Mouse (Mus musculus): ENCODE measurements around the gene Mfsd2a.

Gene Mfsd2a

DNA sequence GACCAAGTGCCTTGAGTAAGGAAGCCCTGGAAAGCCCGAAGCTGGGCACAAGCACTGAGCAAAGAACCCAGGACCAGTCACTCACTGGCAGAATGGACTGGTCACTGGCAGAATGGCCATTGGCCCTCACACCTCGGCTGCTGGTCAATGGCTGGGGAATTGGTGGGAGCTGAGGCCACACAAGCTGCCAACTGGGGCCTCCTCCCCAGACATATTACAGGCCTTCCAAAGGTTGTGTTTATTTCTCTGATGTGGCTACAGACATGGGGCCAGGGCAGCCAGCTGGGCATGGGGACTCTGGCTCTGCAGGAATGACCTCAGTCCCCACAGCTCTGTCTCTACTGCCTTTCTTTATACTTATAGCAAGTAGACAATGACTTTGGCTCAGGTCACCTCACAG is 17.9 kb upstream of the Mfsd2a start:
- DNase-seq (ENCODE audit: inconsistent ontology term): no peak

- DNase-seq (ENCODE audit: inconsistent ontology term): no peak
Observed at GRCm38 (mm10) chr4:122976885-122977284, 15.9 kb upstream of the Mfsd2a start.

GRCm38 (mm10) chr4:122974976-122975520 is 14.1 kb upstream of the Mfsd2a start:
- no peak for DNase-seq (ENCODE audit: inconsistent ontology term)

- no peak for DNase-seq (ENCODE audit: inconsistent ontology term)
Observed at GRCm38 (mm10) chr4:122972056-122972455, 11.1 kb upstream of the Mfsd2a start.

DNA sequence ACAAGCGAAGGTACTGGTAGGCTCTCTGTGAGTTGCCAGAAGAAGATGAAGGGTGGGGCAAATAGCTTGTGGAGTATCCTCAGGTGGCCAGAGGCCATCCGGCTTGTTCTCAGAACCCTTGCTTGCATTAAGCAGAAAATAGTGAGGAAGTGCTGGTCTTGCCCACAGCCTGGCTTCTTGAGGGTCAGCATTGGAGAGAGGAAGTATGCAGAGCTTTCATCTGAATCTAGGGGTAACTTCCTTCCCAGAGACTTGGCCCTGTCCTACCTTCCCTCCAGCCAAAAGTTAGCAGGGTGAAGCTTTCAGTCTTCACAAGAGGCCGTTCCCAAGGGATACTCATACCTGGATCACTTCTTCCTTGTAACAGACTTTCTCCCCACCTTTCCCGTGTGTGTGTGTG is 10.7 kb upstream of the Mfsd2a start:
- DNase-seq (ENCODE audit: inconsistent ontology term): no peak

DNA sequence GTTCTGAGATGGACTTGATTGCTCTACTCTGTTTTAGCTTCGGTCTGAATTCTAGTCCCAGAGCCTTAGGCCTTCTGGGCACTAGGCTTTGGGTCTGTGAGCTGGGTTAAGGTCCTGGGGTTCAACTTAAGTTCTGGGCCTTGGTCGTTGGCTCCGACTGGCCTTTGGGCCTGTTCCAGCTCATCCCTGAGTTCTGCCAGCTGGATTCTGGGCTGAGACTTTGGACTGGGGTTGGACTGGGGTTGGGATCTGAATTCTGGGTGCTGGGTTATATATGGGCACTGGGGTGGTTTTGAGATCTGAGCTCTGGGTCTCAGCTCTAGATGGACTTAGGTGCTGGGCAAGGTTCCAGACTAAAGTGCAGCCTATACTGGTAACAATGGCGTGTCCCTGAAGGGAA is 10.2 kb upstream of the Mfsd2a start:
- DNase-seq (ENCODE audit: inconsistent ontology term): no peak

DNA sequence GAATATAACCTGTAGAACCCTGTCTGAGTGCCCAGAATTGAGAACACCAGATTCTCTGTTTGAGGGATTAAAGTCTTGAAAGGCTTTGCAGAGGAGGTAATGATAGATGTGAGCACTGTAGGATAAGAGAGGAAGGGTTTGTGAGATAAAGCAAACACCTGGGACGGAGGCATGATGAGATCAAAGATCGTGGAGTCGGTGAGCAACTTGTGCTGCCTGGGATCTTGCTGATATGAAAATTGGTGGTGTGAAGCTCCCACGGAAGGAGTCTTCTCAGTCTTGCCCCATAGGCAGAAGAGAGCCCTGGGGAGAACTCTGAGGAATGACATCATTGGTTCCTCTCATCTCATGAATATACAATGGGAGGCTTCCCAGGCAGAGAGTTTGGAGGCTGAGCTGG is 7.1 kb upstream of the Mfsd2a start:
- DNase-seq (ENCODE audit: inconsistent ontology term): no peak

DNA sequence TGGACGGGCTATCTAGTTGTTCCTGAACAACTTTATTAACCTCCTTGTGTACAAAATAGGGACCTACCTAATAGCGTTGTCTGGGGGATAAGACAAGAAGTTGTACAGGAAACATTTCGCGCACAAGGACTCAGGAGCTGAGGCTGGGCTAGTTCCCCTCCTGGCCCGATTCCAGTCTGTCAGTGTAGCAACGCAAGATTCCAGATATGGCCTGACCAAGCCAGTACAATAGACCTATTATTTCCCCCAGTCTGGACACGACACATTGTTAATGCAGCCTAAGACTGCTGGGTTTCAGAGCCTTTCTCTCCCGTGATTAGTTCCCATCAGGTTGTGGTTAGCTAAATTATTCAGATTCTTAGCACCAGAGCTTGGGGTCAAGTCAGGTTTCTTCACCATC is 1.8 kb upstream of the Mfsd2a start:
- peak; percentile 90 for DNase-seq (ENCODE audit: inconsistent ontology term)

DNA sequence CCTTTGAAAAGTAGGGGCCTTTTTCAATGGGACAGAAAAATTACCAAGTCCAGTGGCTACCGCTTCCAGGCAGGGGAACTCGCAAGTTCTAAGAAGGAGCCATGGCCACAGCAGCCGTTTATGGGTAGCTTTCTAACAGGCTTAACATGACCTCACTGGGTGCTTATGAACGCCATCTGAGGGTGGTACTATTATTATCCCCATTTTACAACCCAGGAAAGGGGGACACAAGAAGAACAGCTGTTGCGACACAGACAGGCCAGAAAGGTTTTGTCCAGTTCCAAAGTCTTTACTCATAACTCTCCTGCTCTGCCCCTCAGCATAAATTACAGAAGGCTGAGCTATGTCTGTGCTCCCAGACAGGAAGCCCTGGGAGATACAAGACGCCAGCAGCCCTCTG is 601 bp upstream of the Mfsd2a start:
- peak; percentile 56 for DNase-seq (ENCODE audit: inconsistent ontology term)

DNA sequence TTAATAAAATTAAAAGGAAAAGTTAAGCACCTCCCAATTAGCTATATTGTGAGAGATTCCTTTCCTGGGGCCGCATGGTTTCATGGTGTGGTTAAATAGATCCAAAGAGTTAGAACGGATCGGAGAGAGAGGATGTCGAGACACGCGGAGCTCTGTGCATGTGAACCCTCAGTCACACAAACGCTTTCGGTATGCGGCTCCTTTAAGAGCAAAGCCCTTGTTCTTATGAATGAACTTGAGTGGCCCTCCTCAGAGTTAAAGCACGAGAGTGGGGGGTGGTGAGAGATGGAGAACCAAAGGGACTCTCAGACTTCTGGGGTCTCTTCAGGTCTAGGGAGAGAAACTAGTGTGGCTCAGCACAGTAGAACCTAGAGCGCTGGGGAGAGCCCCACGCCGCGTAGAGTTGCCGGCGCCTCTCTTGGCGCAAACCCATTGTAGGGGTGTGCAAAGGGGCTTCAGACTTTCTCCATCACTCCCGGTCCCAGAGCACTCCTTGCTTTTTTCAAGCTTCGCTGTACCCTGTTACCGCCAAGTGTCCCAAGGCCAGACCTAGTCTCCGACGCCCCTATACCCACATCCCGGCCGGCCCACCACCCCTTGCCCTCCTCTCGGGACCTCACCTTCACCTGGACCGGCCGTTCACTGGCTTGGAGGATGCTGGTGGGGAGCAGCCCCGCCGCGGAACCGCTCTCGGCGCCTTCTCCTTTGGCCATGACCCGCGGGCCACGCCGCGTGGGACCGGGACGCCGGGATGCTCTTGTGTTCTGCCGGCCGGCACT is 478 bp downstream of the Mfsd2a start:
- no peak for DNase-seq (ENCODE audit: inconsistent ontology term)

GRCm38 (mm10) chr4:122959816-122960215 is 1.2 kb downstream of the Mfsd2a start:
- DNase-seq (ENCODE audit: inconsistent ontology term): peak; percentile 24

GRCm38 (mm10) chr4:122958491-122959031 is 2.4 kb downstream of the Mfsd2a start:
- DNase-seq (ENCODE audit: inconsistent ontology term): peak; percentile 90

DNA sequence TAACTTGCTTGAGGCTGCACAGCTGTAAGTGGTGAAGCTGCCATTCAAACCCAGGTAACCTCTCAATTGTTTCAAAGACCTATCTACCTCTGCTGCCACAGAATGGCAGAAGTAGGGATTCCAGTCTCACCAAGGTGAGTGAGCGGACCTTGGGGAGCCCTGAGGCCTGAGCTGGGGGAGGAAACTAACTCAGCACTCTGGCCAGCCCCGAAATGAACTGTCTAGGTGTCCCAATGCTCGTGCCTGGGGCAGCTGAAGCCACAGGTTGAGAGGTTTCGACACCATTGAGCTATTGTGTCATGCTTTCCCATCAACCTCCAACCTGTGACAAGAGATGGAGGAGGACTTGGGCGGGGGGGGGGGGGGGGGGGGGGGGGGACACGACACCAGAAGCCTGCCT is 4.7 kb downstream of the Mfsd2a start:
- no peak for DNase-seq (ENCODE audit: inconsistent ontology term)

GRCm38 (mm10) chr4:122955412-122956136 is 5.4 kb downstream of the Mfsd2a start:
- peak; percentile 90 for DNase-seq (ENCODE audit: inconsistent ontology term)

- DNase-seq (ENCODE audit: inconsistent ontology term): no peak
Observed at GRCm38 (mm10) chr4:122954680-122955411, 6.1 kb downstream of the Mfsd2a start.

- no peak for DNase-seq (ENCODE audit: inconsistent ontology term)
Observed at GRCm38 (mm10) chr4:122949096-122949495, 11.9 kb downstream of the Mfsd2a start.

GRCm38 (mm10) chr4:122947223-122947622 is 13.8 kb downstream of the Mfsd2a start:
- DNase-seq (ENCODE audit: inconsistent ontology term): peak; percentile 62

- no peak for DNase-seq (ENCODE audit: inconsistent ontology term)
Observed at GRCm38 (mm10) chr4:122944408-122944807, 16.6 kb downstream of the Mfsd2a start.

DNA sequence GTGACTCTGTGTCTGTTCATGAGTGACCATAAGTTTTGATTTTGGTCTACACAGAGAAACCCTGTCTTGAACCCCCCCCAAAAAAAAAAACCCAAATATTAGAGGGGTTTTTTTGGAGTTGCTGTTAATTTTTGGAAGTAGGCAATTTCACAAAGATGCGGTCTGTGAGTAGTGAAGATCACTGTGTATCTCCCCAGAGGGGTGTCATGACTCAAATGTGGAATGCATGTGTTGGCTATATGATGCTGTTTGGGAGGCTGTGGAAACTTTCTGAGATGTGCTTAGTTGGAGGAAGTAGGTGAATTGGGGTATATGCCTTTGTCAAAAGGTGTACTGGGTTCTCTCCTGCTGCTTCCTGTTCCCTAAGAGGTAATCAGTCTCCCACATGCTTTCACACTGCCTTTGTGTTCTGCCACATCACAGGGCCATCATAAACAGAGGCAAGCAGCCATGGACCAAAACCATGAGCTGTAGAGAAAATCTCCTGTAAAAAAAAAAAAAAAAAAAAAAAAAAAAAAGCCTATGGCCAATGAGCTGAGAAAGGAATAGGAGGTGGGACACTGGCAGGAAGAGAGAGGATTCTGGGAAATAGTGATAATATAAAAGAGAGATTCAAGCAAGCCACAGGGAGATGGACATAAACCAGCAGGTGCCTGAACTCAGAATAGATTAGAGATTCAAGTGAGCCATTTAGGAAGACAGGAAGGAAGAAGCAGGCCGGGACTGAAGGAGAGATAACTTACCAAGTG is 21.8 kb downstream of the Mfsd2a start:
- DNase-seq (ENCODE audit: inconsistent ontology term): no peak

- peak; percentile 33 for DNase-seq (ENCODE audit: inconsistent ontology term)
Observed at GRCm38 (mm10) chr4:122937489-122937888, 23.5 kb downstream of the Mfsd2a start.

DNA sequence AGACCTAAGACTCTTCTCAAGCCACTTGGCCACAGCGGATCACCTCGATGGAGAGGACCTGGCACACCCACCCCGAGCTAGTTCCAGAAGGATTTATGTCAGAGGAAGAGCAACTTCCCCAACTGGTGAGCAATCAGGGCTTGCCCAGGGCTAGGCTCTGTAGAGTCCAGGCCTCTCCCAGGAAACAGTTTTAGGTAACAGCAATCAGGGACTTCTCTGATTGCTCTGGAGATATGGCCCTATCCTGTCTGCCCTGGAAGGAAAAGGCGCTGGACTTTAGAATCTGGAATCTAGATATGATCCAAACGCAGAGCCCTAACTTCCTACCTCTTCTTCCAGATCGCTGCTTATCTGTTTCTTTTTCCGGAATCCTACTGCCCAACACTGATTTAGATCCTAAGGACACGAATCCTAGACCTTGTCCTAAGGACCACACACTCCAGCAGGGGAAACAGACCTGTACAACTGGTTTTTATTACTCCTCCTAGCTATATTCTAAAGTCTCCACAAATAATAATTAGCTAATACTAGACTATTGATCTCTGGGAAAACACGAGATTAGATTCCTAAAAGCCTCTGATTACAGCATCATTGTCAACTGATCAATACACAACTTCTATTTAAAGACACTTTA is 25.4 kb downstream of the Mfsd2a start:
- DNase-seq (ENCODE audit: inconsistent ontology term): no peak
